Mouse (Mus musculus): ENCODE measurements around the gene Eci3. TPM values are rescaled to one million over a fixed set of nuclear protein-coding genes. Genes with fewer than 3 reads are reported as not detected.
"Not testable (repeated sequence)": the region's sequence is repeated elsewhere in the genome, so short reads cannot be mapped to it uniquely, and the experiment has no call there.

Eci3 gene
- total and polyA plus RNA-seq, 2 experiments from 2014 or later: 0.80 TPM; not detected in 1

- H3K4me3 ChIP-seq (ENCODE audit: low read length): peak overlapping the region; percentile 40
- no peaks in the 10 kb centered on the region for H3K9me3 ChIP-seq (ENCODE audit: low read length)
- no peak for TF ChIP-seq CTCF (IDR thresholded peaks at IDR 0.05; ENCODE audit: low read depth)
- 0 out of 2 replicates have a peak, but pooled peaks have one; percentile 15 for ATAC-seq
- peak overlapping the region; percentile 76 for H3K4me2 ChIP-seq (ENCODE audit: low read depth, low read length)
- no peak overlapping the region for H3K27ac ChIP-seq
- no peaks in the 10 kb centered on the region for H3K4me1 ChIP-seq (ENCODE audit: insufficient read depth, low read length)
- no peaks in the 10 kb centered on the region; the same call in 1 of the 2 replicates for H3K27me3 ChIP-seq (ENCODE audit: insufficient read depth, low read length)
- peak; percentile 12 for DNase-seq (ENCODE audit: low spot score)
- 5% methylated on average over 14 of the region's 14 CpGs for WGBS
- H3K36me3 ChIP-seq (ENCODE audit: insufficient read depth, low read length): no peaks in the 10 kb centered on the region
- no peak overlapping the region for H3K9ac ChIP-seq (replicated peaks; ENCODE audit: low read length)
These were observed 809 bp upstream of the Eci3 start for GRCm38 (mm10) chr13:34964419-34964818.

GRCm38 (mm10) chr13:34960996-34961770, 2.4 kb downstream of the Eci3 start:
- no peaks in the 10 kb centered on the region for H3K9me3 ChIP-seq (ENCODE audit: low read length)
- no peaks in the 10 kb centered on the region for H3K4me1 ChIP-seq (ENCODE audit: insufficient read depth, low read length)
- no peak for TF ChIP-seq CTCF (IDR thresholded peaks at IDR 0.05; ENCODE audit: low read depth)
- DNase-seq (ENCODE audit: low spot score): no peak
- no peaks in the 10 kb centered on the region; the same call in 1 of the 2 replicates for H3K27me3 ChIP-seq (ENCODE audit: insufficient read depth, low read length)
- no peak overlapping the region for H3K4me3 ChIP-seq (ENCODE audit: low read length)
- WGBS: 81% methylated on average over 4 of the region's 4 CpGs
- H3K4me2 ChIP-seq (ENCODE audit: low read depth, low read length): no peak overlapping the region
- no peak overlapping the region for H3K9ac ChIP-seq (replicated peaks; ENCODE audit: low read length)
- ATAC-seq: no peak
- H3K36me3 ChIP-seq (ENCODE audit: insufficient read depth, low read length): no peaks in the 10 kb centered on the region
- H3K27ac ChIP-seq: no peak overlapping the region

GRCm38 (mm10) chr13:34958158-34958557, 5.5 kb downstream of the Eci3 start:
- 71% methylated on average over 3 of the region's 3 CpGs for WGBS
- not testable (repeated sequence) for H3K4me3 ChIP-seq (ENCODE audit: low read length); DNase-seq (ENCODE audit: low spot score); H3K4me2 ChIP-seq (ENCODE audit: low read depth, low read length); ATAC-seq; H3K36me3 ChIP-seq (ENCODE audit: insufficient read depth, low read length); H3K27ac ChIP-seq; H3K9me3 ChIP-seq (ENCODE audit: low read length); H3K4me1 ChIP-seq (ENCODE audit: insufficient read depth, low read length); H3K9ac ChIP-seq (replicated peaks; ENCODE audit: low read length); H3K27me3 ChIP-seq (ENCODE audit: insufficient read depth, low read length)

GRCm38 (mm10) chr13:34956901-34957300, 6.7 kb downstream of the Eci3 start:
- H3K27ac ChIP-seq: no peak overlapping the region
- no peak for ATAC-seq
- H3K27me3 ChIP-seq (ENCODE audit: insufficient read depth, low read length): no peaks in the 10 kb centered on the region
- WGBS: 83% methylated on average over 4 of the region's 4 CpGs
- H3K9ac ChIP-seq (replicated peaks; ENCODE audit: low read length): no peak overlapping the region
- no peaks in the 10 kb centered on the region for H3K9me3 ChIP-seq (ENCODE audit: low read length)
- H3K36me3 ChIP-seq (ENCODE audit: insufficient read depth, low read length): no peaks in the 10 kb centered on the region
- DNase-seq (ENCODE audit: low spot score): no peak
- H3K4me3 ChIP-seq (ENCODE audit: low read length): no peak overlapping the region
- no peaks in the 10 kb centered on the region for H3K4me1 ChIP-seq (ENCODE audit: insufficient read depth, low read length)
- no peak for TF ChIP-seq CTCF (IDR thresholded peaks at IDR 0.05; ENCODE audit: low read depth)
- no peak overlapping the region for H3K4me2 ChIP-seq (ENCODE audit: low read depth, low read length)

- H3K27me3 ChIP-seq (ENCODE audit: insufficient read depth, low read length); H3K4me3 ChIP-seq (ENCODE audit: low read length); ATAC-seq; DNase-seq (ENCODE audit: low spot score); H3K27ac ChIP-seq; H3K36me3 ChIP-seq (ENCODE audit: insufficient read depth, low read length); H3K9ac ChIP-seq (replicated peaks; ENCODE audit: low read length); H3K9me3 ChIP-seq (ENCODE audit: low read length); H3K4me1 ChIP-seq (ENCODE audit: insufficient read depth, low read length); H3K4me2 ChIP-seq (ENCODE audit: low read depth, low read length): not testable (repeated sequence)
- 93% methylated on average over 2 of the region's 2 CpGs for WGBS
These were observed 12.2 kb downstream of the Eci3 start for GRCm38 (mm10) chr13:34951437-34951836.

GRCm38 (mm10) chr13:34942370-34942769, 21.2 kb downstream of the Eci3 start:
- H3K4me3 ChIP-seq (ENCODE audit: low read length): no peak overlapping the region
- H3K9me3 ChIP-seq (ENCODE audit: low read length): no peaks in the 10 kb centered on the region
- DNase-seq (ENCODE audit: low spot score) (no peak), ATAC-seq (no peak)
- no peak overlapping the region for H3K4me2 ChIP-seq (ENCODE audit: low read depth, low read length)
- H3K27ac ChIP-seq: no peak overlapping the region
- no peaks in the 10 kb centered on the region for H3K36me3 ChIP-seq (ENCODE audit: insufficient read depth, low read length)
- H3K27me3 ChIP-seq (ENCODE audit: insufficient read depth, low read length): no peaks in the 10 kb centered on the region
- H3K9ac ChIP-seq (replicated peaks; ENCODE audit: low read length): no peak overlapping the region
- TF ChIP-seq CTCF (IDR thresholded peaks at IDR 0.05; ENCODE audit: low read depth): no peak
- no peaks in the 10 kb centered on the region for H3K4me1 ChIP-seq (ENCODE audit: insufficient read depth, low read length)

GRCm38 (mm10) chr13:34934931-34935644, 28.5 kb downstream of the Eci3 start:
- no peak overlapping the region for H3K4me3 ChIP-seq (ENCODE audit: low read length)
- H3K9me3 ChIP-seq (ENCODE audit: low read length): no peaks in the 10 kb centered on the region
- H3K9ac ChIP-seq (replicated peaks; ENCODE audit: low read length): no peak overlapping the region
- no peak for TF ChIP-seq CTCF (IDR thresholded peaks at IDR 0.05; ENCODE audit: low read depth)
- H3K36me3 ChIP-seq (ENCODE audit: insufficient read depth, low read length): no peaks in the 10 kb centered on the region
- H3K27me3 ChIP-seq (ENCODE audit: insufficient read depth, low read length): no peaks in the 10 kb centered on the region
- DNase-seq (ENCODE audit: low spot score): peak; percentile 29
- H3K4me1 ChIP-seq (ENCODE audit: insufficient read depth, low read length): no peaks in the 10 kb centered on the region
- H3K27ac ChIP-seq: no peak overlapping the region
- ATAC-seq: no peak
- H3K4me2 ChIP-seq (ENCODE audit: low read depth, low read length): no peak overlapping the region
- 60% methylated on average over 10 of the region's 10 CpGs for WGBS
